Mouse (Mus musculus) MEL (cell line): ENCODE measurements around the gene 6820408C15Rik. TPM values are rescaled to one million over a fixed set of nuclear protein-coding genes. Genes with fewer than 3 reads are reported as not detected.
A peak's percentile ranks its signal among the peaks of the same experiment; 100 is the strongest.

Experiments used
- DNase-seq: peaks from one replicate; pipeline ENCODE4 v3.0.0; 2011; ENCODE audit warnings: low read depth, low spot score
- H3K27ac ChIP-seq: 2 replicates; pipeline ENCODE4 v1.5.1; 2012; ENCODE audit warnings: low read depth, mild to moderate bottlenecking, control low read depth, low read length, moderate library complexity; ENCODE audit not compliant: control insufficient read depth
- H3K27me3 ChIP-seq, 2 experiments: fragments of 150-350 bp in 1 of 2; sonication (generic) in 1 of 2; 2 replicates each; pipeline ENCODE4 v1.6.1; 2012; ENCODE audit warnings: low read length in 2 of 2, mild to moderate bottlenecking in 2 of 2, improper control_type of control experiment in 1 of 2, moderate library complexity in 1 of 2; ENCODE audit not compliant: insufficient read depth in 2 of 2, control insufficient read depth in 1 of 2
- H3K36me3 ChIP-seq, 2 experiments: 2 replicates each; pipeline ENCODE4 v1.6.1; 2012 to 2014; ENCODE audit warnings: low read length in 2 of 2, improper control_type of control experiment in 1 of 2, inconsistent platforms in 1 of 2, mild to moderate bottlenecking in 1 of 2; ENCODE audit not compliant: insufficient read depth in 2 of 2, control insufficient read depth in 1 of 2
- H3K4me1 ChIP-seq, 2 experiments: fragments of 150-350 bp in 1 of 2; sonication (generic) in 1 of 2; 2 replicates each; pipeline ENCODE4 v1.6.1; 2012; ENCODE audit warnings: low read length in 2 of 2, improper control_type of control experiment in 1 of 2, mild to moderate bottlenecking in 1 of 2; ENCODE audit not compliant: insufficient read depth in 2 of 2, control insufficient read depth in 1 of 2
- H3K4me3 ChIP-seq, 2 experiments: fragments of 150-350 bp in 1 of 2; sonication (generic) in 1 of 2; 2 replicates each; pipeline ENCODE4 v1.5.1; 2012; ENCODE audit warnings: low read depth in 2 of 2, low read length in 2 of 2, mild to moderate bottlenecking in 2 of 2, moderate library complexity in 2 of 2, control low read depth in 1 of 2, improper control_type of control experiment in 1 of 2; ENCODE audit not compliant: control insufficient read depth in 1 of 2, insufficient read depth in 1 of 2
- H3K79me2 ChIP-seq: 2 replicates; pipeline ENCODE4 v1.6.1; 2012; ENCODE audit warnings: mild to moderate bottlenecking, low read length, moderate library complexity; ENCODE audit not compliant: control insufficient read depth, poor library complexity, insufficient read depth
- H3K9ac ChIP-seq: 2 replicates; pipeline ENCODE4 v1.6.1; 2012; ENCODE audit warnings: low read depth, mild to moderate bottlenecking, control low read depth, low read length, moderate library complexity; ENCODE audit not compliant: control insufficient read depth, poor library complexity, severe bottlenecking
- H3K9me3 ChIP-seq: fragments of 150-350 bp; sonication (generic); replicated peaks from 2 replicates; pipeline ENCODE4 v1.6.1; 2012; ENCODE audit warnings: mild to moderate bottlenecking, low read length, improper control_type of control experiment, moderate library complexity; ENCODE audit not compliant: insufficient read depth
- BHLHE40 ChIP-seq: IDR thresholded peaks from 2 replicates; pipeline ENCODE4 v1.6.1; 2012; ENCODE audit warnings: low read depth, mild to moderate bottlenecking, inconsistent platforms, low read length, improper control_type of control experiment, borderline replicate concordance
- CHD1 ChIP-seq: IDR thresholded peaks from 2 replicates; pipeline ENCODE4 v1.6.1; 2012; ENCODE audit warnings: low read depth, mild to moderate bottlenecking, inconsistent platforms, low read length, improper control_type of control experiment
- CTCF ChIP-seq, 3 experiments: IDR thresholded peaks in 2 of 3; conservative IDR thresholded peaks in 1 of 3; 2 replicates each; pipeline ENCODE4 v1.5.1; 2011 to 2012; ENCODE audit warnings: low read length in 3 of 3, low read depth in 2 of 3, mild to moderate bottlenecking in 2 of 3, improper control_type of control experiment in 1 of 3, inconsistent platforms in 1 of 3, mixed read lengths in 1 of 3, moderate library complexity in 1 of 3; ENCODE audit not compliant: control insufficient read depth in 1 of 3, insufficient read depth in 1 of 3, poor library complexity in 1 of 3, severe bottlenecking in 1 of 3
- E2F4 ChIP-seq: IDR thresholded peaks from 2 replicates; pipeline ENCODE4 v1.6.1; 2011; ENCODE audit warnings: low read depth, low read length, improper control_type of control experiment, borderline replicate concordance
- GABPA ChIP-seq: IDR thresholded peaks from 2 replicates; pipeline ENCODE4 v1.6.1; 2012; ENCODE audit warnings: low read depth, mild to moderate bottlenecking, inconsistent platforms, low read length, improper control_type of control experiment, moderate library complexity
- GATA1 ChIP-seq: IDR thresholded peaks from 2 replicates; pipeline ENCODE4 v1.6.1; 2011; ENCODE audit warnings: low read depth, low read length, improper control_type of control experiment
- MAFK ChIP-seq: IDR thresholded peaks from 2 replicates; pipeline ENCODE4 v1.6.1; 2011; ENCODE audit warnings: low read depth, mild to moderate bottlenecking, low read length, improper control_type of control experiment, borderline replicate concordance
- MYB ChIP-seq: IDR thresholded peaks from 2 replicates; pipeline ENCODE4 v1.6.1; 2011; ENCODE audit warnings: mild to moderate bottlenecking, low read depth, low read length, improper control_type of control experiment
- NELFE ChIP-seq: IDR thresholded peaks from 2 replicates; pipeline ENCODE4 v1.6.1; 2011; ENCODE audit warnings: low read depth, low read length, improper control_type of control experiment
- NRF1 ChIP-seq: IDR thresholded peaks from 2 replicates; pipeline ENCODE4 v1.6.1; 2014; ENCODE audit warnings: low read depth, mild to moderate bottlenecking, inconsistent platforms, low read length, improper control_type of control experiment, moderate library complexity; ENCODE audit not compliant: poor library complexity, insufficient read depth, severe bottlenecking
- RAD21 ChIP-seq: IDR thresholded peaks from 2 replicates; pipeline ENCODE4 v1.6.1; 2011; ENCODE audit warnings: mild to moderate bottlenecking, low read depth, low read length, improper control_type of control experiment
- RCOR1 ChIP-seq: IDR thresholded peaks from 2 replicates; pipeline ENCODE4 v1.6.1; 2012; ENCODE audit warnings: low read depth, mild to moderate bottlenecking, inconsistent platforms, low read length, improper control_type of control experiment
- SMC3 ChIP-seq: IDR thresholded peaks from 2 replicates; pipeline ENCODE4 v1.6.1; 2011; ENCODE audit warnings: low read depth, low read length, improper control_type of control experiment
- USF1 ChIP-seq: IDR thresholded peaks from 2 replicates; pipeline ENCODE4 v1.6.1; 2014; ENCODE audit warnings: low read depth, mild to moderate bottlenecking, inconsistent platforms, low read length, improper control_type of control experiment, moderate library complexity
- ZMIZ1 ChIP-seq: IDR thresholded peaks from 2 replicates; pipeline ENCODE4 v1.6.1; 2012; ENCODE audit warnings: low read depth, mild to moderate bottlenecking, inconsistent platforms, low read length, improper control_type of control experiment, moderate library complexity
- ZNF384 ChIP-seq: IDR thresholded peaks from 2 replicates; pipeline ENCODE4 v1.6.1; 2012; ENCODE audit warnings: low read depth, mild to moderate bottlenecking, inconsistent platforms, low read length, improper control_type of control experiment
- polyA plus RNA-seq, 2 experiments: library from polyadenylated mRNA; stranded (reverse) in 1 of 2; unstranded in 1 of 2; fragments of >175 nt in 1 of 2; fragments of >200 nt in 1 of 2; gene quantifications; 2 replicates each; pipeline versions ENCODE4 v1.2.1 to v1.2.4; 2012; ENCODE audit warnings: low replicate concordance in 2 of 2, low read depth in 1 of 2; ENCODE audit not compliant: insufficient read length in 2 of 2, insufficient read depth in 1 of 2, missing spikeins in 1 of 2
- total RNA-seq: library from RNA; depleted of rRNA; stranded (reverse); fragments of 300-350 nt; gene quantifications from 2 replicates; pipeline ENCODE4 v1.2.3, GENCODE M21; 2012

Gene 6820408C15Rik
- total and polyA plus RNA-seq, 3 experiments = 0.08 to 0.31 TPM; not detected in 1

GRCm38 (mm10) chr2:152472434-152472833 lies 57.0 kb downstream of the 6820408C15Rik start:
- Histone ChIP-seq H3K4me3 (no peak overlapping the region), H3K79me2 (no peaks in the 10 kb centered on the region), H3K27me3 (peaks cover 4 to 11% of the 10 kb centered on the region in 2 experiments), H3K4me1 (no peaks in the 10 kb centered on the region), H3K9ac (no peak overlapping the region), H3K36me3 (no peaks in the 10 kb centered on the region), H3K9me3 (no peaks in the 10 kb centered on the region)
- DNase-seq = peak; percentile 20
- no peak for TF ChIP-seq BHLHE40
- peak; percentile 41 for TF ChIP-seq SMC3
- no peak for TF ChIP-seq NRF1
- no peak for TF ChIP-seq GABPA
- TF ChIP-seq RCOR1 = no peak
- peak in 2 of 3 experiments; percentile 10 to 50; a peak in 3 of 6 replicates for TF ChIP-seq CTCF (IDR thresholded peaks at IDR 0.05 in 2 of 3, conservative IDR thresholded peaks at IDR 0.05 in 1 of 3; ENCODE audit: control insufficient read depth in 1 of 3, insufficient read depth in 1 of 3, low read depth in 2 of 3, low read length in 3 of 3, poor library complexity in 1 of 3, severe bottlenecking in 1 of 3)
- no peak for TF ChIP-seq USF1
- TF ChIP-seq CHD1 = no peak
- no peak for TF ChIP-seq MAFK
- no peak for TF ChIP-seq ZMIZ1
- TF ChIP-seq MYB = no peak
- no peak for TF ChIP-seq GATA1
- peak; percentile 36 for TF ChIP-seq RAD21
- TF ChIP-seq, all 39 proteins: peak for 3
- no peak overlapping the region for H3K27ac ChIP-seq

- no peak within 1 kb of the TSS for H3K4me3 ChIP-seq
- no peak within 1 kb of the TSS for H3K27ac ChIP-seq
- no peaks in the 10 kb centered on the region for H3K36me3 ChIP-seq
- H3K9me3 ChIP-seq = no peaks in the 10 kb centered on the region
- peaks cover 4 to 11% of the 10 kb centered on the region in 2 experiments for H3K27me3 ChIP-seq
- H3K79me2 ChIP-seq = no peaks in the 10 kb centered on the region
- no peak within 1 kb of the TSS for H3K9ac ChIP-seq
- no peak for TF ChIP-seq CTCF (IDR thresholded peaks at IDR 0.05 in 2 of 3, conservative IDR thresholded peaks at IDR 0.05 in 1 of 3; ENCODE audit: control insufficient read depth in 1 of 3, insufficient read depth in 1 of 3, low read depth in 2 of 3, low read length in 3 of 3, poor library complexity in 1 of 3, severe bottlenecking in 1 of 3)
- no peak for TF ChIP-seq E2F4
- TF ChIP-seq ZNF384 = no peak
- TF ChIP-seq CHD1 = no peak
- TF ChIP-seq NELFE = no peak
- H3K4me1 ChIP-seq = no peaks in the 10 kb centered on the region
- DNase-seq = no peak
These were observed 61.4 kb downstream of the 6820408C15Rik start, which contains the start of gene Defb20 for GRCm38 (mm10) chr2:152476763-152477162. Gene Defb20 (plus strand): TSS chr2:152477063.
